Mouse (Mus musculus) embryonic fibroblast, embryonic 13.5 days (primary cell): Measurements from ENCODE around the gene Shisa3. TPM values are rescaled to one million over a fixed set of nuclear protein-coding genes. Genes with fewer than 3 reads are reported as not detected.

Source experiments
- H3K27ac ChIP-seq: 2 replicates; pipeline ENCODE4 v1.5.1; 2012; ENCODE audit warnings: low read length, control low read depth, inconsistent platforms; ENCODE audit not compliant: insufficient read depth
- H3K4me1 ChIP-seq: 2 replicates; pipeline ENCODE4 v1.6.1; 2011; ENCODE audit warnings: low read length; ENCODE audit not compliant: control insufficient read depth, insufficient read depth
- H3K4me3 ChIP-seq: 2 replicates; pipeline ENCODE4 v1.5.1; 2011; ENCODE audit warnings: mild to moderate bottlenecking, control low read depth, low read length; ENCODE audit not compliant: insufficient read depth
- CTCF ChIP-seq: IDR thresholded peaks from 2 replicates; pipeline ENCODE4 v1.5.1; 2011; ENCODE audit warnings: mild to moderate bottlenecking, control low read depth, low read length, moderate library complexity, borderline replicate concordance; ENCODE audit not compliant: insufficient read depth
- POLR2A ChIP-seq: IDR thresholded peaks from 2 replicates; pipeline ENCODE4 v1.6.1; 2011; ENCODE audit warnings: low read depth, mild to moderate bottlenecking, control low read depth, low read length, moderate library complexity
- polyA plus RNA-seq: library from polyadenylated mRNA; stranded (reverse); fragments of >200 nt; gene quantifications from 2 replicates; pipeline ENCODE4 v1.2.4, GENCODE M21; 2011; ENCODE audit warnings: low read depth; ENCODE audit not compliant: missing spikeins, insufficient read length

Gene Shisa3
- polyA plus RNA-seq, 1 experiment = 0.23 TPM

GRCm38 (mm10) chr5:67633138-67633782 lies 25.6 kb downstream of the Shisa3 start:
- TF ChIP-seq CTCF (no peak), POLR2A (no peak)
- no peaks in the 10 kb centered on the region for H3K4me1 ChIP-seq
- H3K27ac ChIP-seq = no peak overlapping the region
- H3K4me3 ChIP-seq = no peak overlapping the region

DNA sequence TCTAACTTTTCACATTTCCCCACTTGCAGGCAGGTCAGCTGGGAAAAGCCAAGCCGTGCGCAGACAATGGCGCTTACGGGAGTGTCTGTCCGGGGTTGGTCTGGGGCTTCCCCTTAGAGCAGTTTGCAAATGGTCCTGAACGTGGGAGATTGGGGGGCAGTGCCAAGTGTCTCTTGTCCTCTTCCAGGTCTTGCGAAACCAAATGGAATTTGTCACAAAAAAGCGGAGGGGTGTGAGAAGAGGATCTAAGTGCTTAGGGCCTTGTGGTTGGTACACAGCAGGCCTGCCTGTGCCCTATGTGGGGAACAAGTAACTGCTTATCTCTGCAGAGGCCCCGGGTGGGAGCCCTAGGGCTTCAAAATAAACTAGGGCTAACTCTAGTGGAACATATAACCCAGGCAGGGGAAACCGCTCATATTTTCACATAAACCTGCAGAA lies 26.2 kb downstream of the Shisa3 start:
- TF ChIP-seq CTCF (no peak), POLR2A (no peak)
- Histone ChIP-seq H3K4me1 (no peaks in the 10 kb centered on the region), H3K4me3 (no peak overlapping the region), H3K27ac (no peak overlapping the region)

DNA sequence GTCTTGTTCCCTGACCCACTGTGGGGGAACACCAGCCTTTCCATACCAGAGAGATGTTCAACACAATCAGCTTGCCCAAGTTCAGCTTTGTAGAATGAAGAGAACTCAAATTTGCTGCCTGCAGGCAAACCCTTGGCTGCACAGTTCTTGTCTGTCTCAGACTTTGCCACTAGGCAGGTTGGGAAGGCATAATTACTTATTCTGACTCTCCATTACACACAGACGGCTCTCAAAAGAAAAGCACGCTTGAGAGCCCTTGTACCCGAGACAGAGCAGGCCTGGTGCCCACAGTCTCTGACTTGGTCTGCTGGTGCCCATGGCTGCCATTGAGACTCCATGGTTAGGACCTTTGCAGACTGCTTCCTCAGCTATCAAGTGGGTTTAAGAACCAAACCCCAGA lies 26.7 kb downstream of the Shisa3 start:
- H3K4me3 ChIP-seq = no peak overlapping the region
- H3K27ac ChIP-seq = no peak overlapping the region
- no peak for TF ChIP-seq CTCF
- no peak for TF ChIP-seq POLR2A
- no peaks in the 10 kb centered on the region for H3K4me1 ChIP-seq

GRCm38 (mm10) chr5:67640596-67641312 lies 33.1 kb downstream of the Shisa3 start:
- H3K4me3 ChIP-seq = no peak overlapping the region

DNA sequence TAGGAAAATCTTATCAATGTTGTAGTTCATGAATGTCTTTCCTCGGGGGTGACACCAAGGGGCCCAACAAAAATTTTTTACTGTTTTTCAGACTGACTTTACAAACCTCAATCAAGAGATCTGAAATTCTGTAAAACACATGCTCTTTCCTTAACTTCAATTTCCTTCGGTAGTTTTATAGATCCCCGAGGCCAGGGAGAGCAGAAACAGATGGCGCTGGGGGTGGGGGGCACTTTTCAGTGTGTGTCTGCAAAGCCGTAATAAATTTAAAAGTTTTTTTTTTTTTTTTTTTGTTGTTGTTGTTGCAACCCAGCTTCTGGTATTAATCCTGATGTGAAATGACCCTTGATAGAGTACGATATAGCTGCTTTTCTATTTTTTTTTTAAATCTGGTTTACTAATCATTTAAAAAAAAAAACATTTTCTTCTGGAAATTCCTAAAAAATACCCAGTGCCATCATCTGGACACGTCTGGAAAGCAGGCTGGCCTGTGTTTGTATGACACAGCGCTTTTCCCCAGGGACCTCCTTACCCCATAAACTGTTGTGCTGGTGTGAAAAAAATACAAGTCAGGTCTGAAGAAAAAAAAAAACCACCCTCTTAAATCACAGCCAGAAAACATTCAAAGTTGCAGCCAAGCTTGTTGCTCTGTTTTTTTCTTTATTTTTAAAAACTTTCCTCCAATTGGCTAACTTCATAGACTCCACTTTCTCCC lies 33.9 kb downstream of the Shisa3 start:
- H3K4me1 ChIP-seq = peaks cover 8% of the 10 kb centered on the region; the same call in 1 of the 2 replicates
- no peak overlapping the region for H3K4me3 ChIP-seq
- no peak overlapping the region for H3K27ac ChIP-seq
- TF ChIP-seq CTCF = no peak
- no peak for TF ChIP-seq POLR2A

More at GRCm38 (mm10) chr5:67640596-67641312, 33.1 kb downstream of the Shisa3 start:
- Histone ChIP-seq H3K4me1 (peaks cover 8% of the 10 kb centered on the region; the same call in 1 of the 2 replicates), H3K27ac (no peak overlapping the region)
- no peak for TF ChIP-seq POLR2A
- no peak for TF ChIP-seq CTCF

DNA sequence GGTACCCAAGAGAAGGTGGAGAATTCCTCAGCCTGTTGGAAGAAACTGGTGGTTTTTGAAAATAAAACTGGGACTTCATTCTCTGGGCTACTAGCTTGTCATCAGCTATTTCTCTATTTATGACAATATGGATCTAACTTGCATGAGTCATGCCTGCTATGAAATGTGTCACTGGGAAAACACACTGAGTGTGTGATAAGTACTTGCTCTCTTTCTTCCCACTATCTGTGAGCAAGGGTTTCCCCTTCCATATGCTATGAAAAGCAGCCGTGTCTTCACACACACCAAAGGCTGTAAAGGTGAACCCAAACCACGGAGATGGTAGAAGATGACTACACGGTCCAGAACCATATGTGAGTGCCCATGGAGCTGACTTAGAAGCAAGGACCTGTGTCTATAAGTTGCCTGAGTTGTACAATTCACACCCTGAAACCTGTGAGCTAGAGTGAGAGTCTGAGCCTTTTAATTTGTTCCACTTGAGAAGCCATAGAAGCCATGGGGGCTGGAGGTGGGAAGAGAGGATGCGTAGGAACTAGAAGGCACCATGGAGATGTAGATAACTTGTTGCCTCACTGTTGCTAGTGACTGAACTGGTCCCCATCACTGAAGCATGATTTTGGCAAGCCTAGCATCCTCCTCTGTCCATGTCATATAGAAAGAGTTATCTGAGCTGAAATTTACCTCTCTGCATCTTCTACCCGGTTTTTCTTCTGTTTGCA lies 36.0 kb downstream of the Shisa3 start:
- TF ChIP-seq POLR2A (no peak), CTCF (no peak)
- H3K4me3 ChIP-seq = no peak overlapping the region
- peaks cover 8% of the 10 kb centered on the region; the same call in 1 of the 2 replicates for H3K4me1 ChIP-seq
- no peak overlapping the region for H3K27ac ChIP-seq

- H3K4me1 ChIP-seq = peaks cover 5% of the 10 kb centered on the region; the same call in 1 of the 2 replicates
- no peak overlapping the region for H3K4me3 ChIP-seq
- no peak overlapping the region for H3K27ac ChIP-seq
- TF ChIP-seq POLR2A (no peak), CTCF (no peak)
Observed at GRCm38 (mm10) chr5:67646756-67647529, 39.3 kb downstream of the Shisa3 start.

GRCm38 (mm10) chr5:67647568-67647967 lies 39.9 kb downstream of the Shisa3 start:
- Histone ChIP-seq H3K4me3 (no peak overlapping the region), H3K27ac (no peak overlapping the region), H3K4me1 (peaks cover 5% of the 10 kb centered on the region; the same call in 1 of the 2 replicates)
- TF ChIP-seq CTCF (no peak), POLR2A (no peak)
